Mouse (Mus musculus): ENCODE data around the gene Gm35549. TPM values are rescaled to one million over a fixed set of nuclear protein-coding genes. Genes with fewer than 3 reads are reported as not detected.

Gene Gm35549
- polyA plus RNA-seq (2015; fragmentation: Nextera tagmentation; extraction: Ambion mirVana): 0.30 TPM in 1 of 2 replicates, not detected in the other

GRCm38 (mm10) chr9:122843760-122844159 is at the start of gene Gm35549:
Gene Gm35549 (minus strand): TSS chr9:122844035.

GRCm38 (mm10) chr9:122885385-122885784 is 41.5 kb upstream of the Gm35549 start, which contains the start of gene Zkscan7:
Gene Zkscan7 (plus strand): TSS chr9:122885685.

GRCm38 (mm10) chr9:122865697-122866166 is 21.9 kb upstream of the Gm35549 start, which contains the start of gene Zfp445:
Gene Zfp445 (minus strand): TSS chr9:122866006.

GRCm38 (mm10) chr9:122805053-122805844 is 38.6 kb downstream of the Gm35549 start, which contains the start of gene Tcaim:
Gene Tcaim (plus strand): TSS chr9:122805539.

Other genes with a start within 250 kb of the Gm35549 start
- gene Topaz1, start 96.7 kb downstream of the Gm35549 start, polyA plus RNA-seq (2015; fragmentation: Nextera tagmentation; extraction: Ambion mirVana): not detected in 2 replicates
- gene Tcaim, start 38.5 kb downstream of the Gm35549 start, polyA plus RNA-seq (2015; fragmentation: Nextera tagmentation; extraction: Ambion mirVana): 4.2 and 4.5 TPM in 2 replicates
- gene Zfp445, start 22.0 kb upstream of the Gm35549 start, polyA plus RNA-seq (2015; fragmentation: Nextera tagmentation; extraction: Ambion mirVana): 20.4 and 22.2 TPM in 2 replicates
- gene Zkscan7, start 41.6 kb upstream of the Gm35549 start, polyA plus RNA-seq (2015; fragmentation: Nextera tagmentation; extraction: Ambion mirVana): 1.8 and 2.4 TPM in 2 replicates
- 7.3 and 7.6 TPM in 2 replicates for gene Zfp105, start 79.0 kb upstream of the Gm35549 start, polyA plus RNA-seq (2015; fragmentation: Nextera tagmentation; extraction: Ambion mirVana)
- gene 1110059G10Rik, start 107.0 kb upstream of the Gm35549 start, polyA plus RNA-seq (2015; fragmentation: Nextera tagmentation; extraction: Ambion mirVana): 25.8 and 26.8 TPM in 2 replicates
- 8.3 and 10.6 TPM in 2 replicates for gene Kif15, start 107.0 kb upstream of the Gm35549 start, polyA plus RNA-seq (2015; fragmentation: Nextera tagmentation; extraction: Ambion mirVana)
- 34.6 and 36.0 TPM in 2 replicates for gene Tmem42, start 177.3 kb upstream of the Gm35549 start, polyA plus RNA-seq (2015; fragmentation: Nextera tagmentation; extraction: Ambion mirVana)
- 0.18 and 0.24 TPM in 2 replicates for gene Tgm4, start 190.7 kb upstream of the Gm35549 start, polyA plus RNA-seq (2015; fragmentation: Nextera tagmentation; extraction: Ambion mirVana)

All from urinary bladder, postnatal 0 days (tissue).